14 mouse cellular contexts compared by ENCODE assay signal in the genomic region with DNA sequence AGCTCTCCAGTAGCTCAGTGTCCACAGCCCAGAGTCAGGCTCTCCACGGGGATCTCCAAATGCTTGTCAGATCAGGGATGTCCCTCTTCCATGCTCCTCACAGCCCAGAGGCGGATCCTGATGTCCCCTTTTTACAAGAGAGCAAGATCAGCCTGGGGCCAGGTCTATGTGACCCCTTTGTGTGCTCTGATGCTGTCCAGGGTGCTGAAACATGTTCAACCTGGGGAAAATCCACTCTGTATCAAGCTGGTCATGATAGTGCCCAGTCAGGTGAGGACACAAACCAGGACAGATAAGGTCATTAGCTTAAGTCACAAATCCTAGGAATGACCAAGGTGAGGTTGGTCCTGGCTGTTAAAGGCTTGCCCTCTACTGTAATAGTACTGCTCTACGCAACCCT. TPM values are rescaled to one million over a fixed set of nuclear protein-coding genes. Genes with fewer than 3 reads are reported as not detected.
A peak's percentile ranks its signal among the peaks of the same experiment; 100 is the strongest.
DNase-seq lines count a peak whose midpoint lies in the region; ATAC-seq and TF ChIP-seq lines count a peak whose summit lies in the region.
"Had no signal": no experiment of that assay in that cellular context is flagged by ENCODE, and none has a peak within 500 bp of the region (broad histone marks: within the 10 kb centered on the region; RNA-seq: fewer than 3 reads in every experiment).

No protein-coding gene starts in this region.

- no peak overlapping the region for H3K4me3 ChIP-seq in intestine, embryonic 14.5 days (ENCODE audit: low read depth, low read length)
- H3K4me3 ChIP-seq in intestine, postnatal 0 days (ENCODE audit: low read depth, low read length), result no peak overlapping the region
- H3K4me3 ChIP-seq: liver, embryonic 15.5 days; stomach, embryonic 15.5 days had no signal

- no peak overlapping the region for H3K4me2 ChIP-seq in intestine, embryonic 14.5 days (ENCODE audit: low read length)
- no peak overlapping the region for H3K4me2 ChIP-seq in intestine, postnatal 0 days (replicated peaks; ENCODE audit: low read depth)
- H3K4me2 ChIP-seq: liver, embryonic 15.5 days; stomach, embryonic 15.5 days had no signal

- H3K36me3 ChIP-seq in intestine, embryonic 14.5 days (ENCODE audit: control insufficient read depth, insufficient read depth, low read length), result no peaks in the 10 kb centered on the region
- H3K36me3 ChIP-seq in intestine, postnatal 0 days (ENCODE audit: control insufficient read depth, insufficient read depth), result no peaks in the 10 kb centered on the region; the same call in 1 of the 2 replicates
- H3K36me3 ChIP-seq: liver, embryonic 15.5 days; stomach, embryonic 15.5 days had no signal

- DNase-seq in intestine, embryonic 14.5 days (ENCODE audit: low spot score), result peak; percentile 77
- peak; percentile 7 for DNase-seq in urinary bladder, postnatal 14 days (ENCODE audit: low spot score)
- no peak for DNase-seq in urinary bladder, adult 18-20 months (ENCODE audit: low spot score in 2 of 2)
- DNase-seq in kidney, postnatal 4 days, result peak; percentile 58 to 66
- DNase-seq in frontal cortex, postnatal 25 days (ENCODE audit: low spot score in 2 of 2), result no peak
- no peak for DNase-seq in right cerebral cortex, adult 2 months (ENCODE audit: low spot score in 2 of 2)
- DNase-seq: cerebellum, adult 11 months; gastrocnemius, postnatal 36 days had no signal

- 70% methylated on average over 3 of the region's 3 CpGs for WGBS in intestine, embryonic 14.5 days
- WGBS in intestine, postnatal 0 days, result 63% methylated on average over 3 of the region's 3 CpGs

- no peak overlapping the region for H3K9ac ChIP-seq in intestine, embryonic 14.5 days (ENCODE audit: low read length)
- H3K9ac ChIP-seq in intestine, postnatal 0 days (ENCODE audit: low read depth, low read length), result no peak overlapping the region
- H3K9ac ChIP-seq: liver, embryonic 15.5 days; stomach, embryonic 15.5 days had no signal

- no peaks in the 10 kb centered on the region for H3K27me3 ChIP-seq in intestine, embryonic 14.5 days (replicated peaks; ENCODE audit: control insufficient read depth, insufficient read depth, low read length)
- no peaks in the 10 kb centered on the region for H3K27me3 ChIP-seq in intestine, postnatal 0 days (replicated peaks; ENCODE audit: control insufficient read depth, insufficient read depth, low read length)
- H3K27me3 ChIP-seq: liver, embryonic 15.5 days; Patski; stomach, embryonic 15.5 days had no signal

- H3K4me1 ChIP-seq in intestine, embryonic 14.5 days (replicated peaks; ENCODE audit: control insufficient read depth, insufficient read depth, low read length), result no peaks in the 10 kb centered on the region; the same call in 1 of the 2 replicates
- H3K4me1 ChIP-seq in intestine, postnatal 0 days (replicated peaks; ENCODE audit: control insufficient read depth, insufficient read depth, low read length), result no peaks in the 10 kb centered on the region
- H3K4me1 ChIP-seq: liver, embryonic 15.5 days; stomach, embryonic 15.5 days had no signal

- H3K27ac ChIP-seq in intestine, embryonic 14.5 days (ENCODE audit: low read depth), result no peak overlapping the region
- no peak overlapping the region for H3K27ac ChIP-seq in intestine, postnatal 0 days (ENCODE audit: low read depth, low read length)
- H3K27ac ChIP-seq: liver, embryonic 15.5 days; stomach, embryonic 15.5 days had no signal

- no peak for TF ChIP-seq CTCF in intestine, postnatal 0 days (IDR thresholded peaks at IDR 0.05; ENCODE audit: low read depth)

- ATAC-seq in intestine, embryonic 14.5 days (replicated peaks; ENCODE audit: low FRiP score, low TSS enrichment, low read depth), result no peak
- ATAC-seq in intestine, postnatal 0 days, result no peak
- no peak for ATAC-seq in CD4-positive, CD25-positive, alpha-beta regulatory T cell, adult 4 months
- ATAC-seq: intestine, embryonic 16.5 days; Patski had no signal

- no peaks in the 10 kb centered on the region for H3K9me3 ChIP-seq in intestine, embryonic 14.5 days (ENCODE audit: control insufficient read depth, low read length)
- H3K9me3 ChIP-seq in intestine, postnatal 0 days (ENCODE audit: control insufficient read depth), result no peaks in the 10 kb centered on the region
- H3K9me3 ChIP-seq: liver, embryonic 15.5 days; stomach, embryonic 15.5 days had no signal

RNA-seq across cellular contexts. Expression of a gene that starts 48.0 kb away (rescaled TPM):
- polyA plus RNA-seq in intestine, embryonic 14.5 days (2014; fragmentation: Nextera tagmentation; extraction: Ambion mirVana), result 0.30 and 0.65 TPM in 2 replicates
- polyA plus RNA-seq in intestine, postnatal 0 days (2015; fragmentation: Nextera tagmentation; extraction: Ambion mirVana), result 6.5 and 11.3 TPM in 2 replicates
- not detected for polyA plus RNA-seq in CD4-positive, CD25-positive, alpha-beta regulatory T cell, adult 4 months (2017; shearing (Covaris generic))

RNA-seq across cellular contexts. Expression of a gene that starts 59.8 kb away (rescaled TPM):
- 3.0 and 3.7 TPM in 2 replicates for polyA plus RNA-seq in intestine, embryonic 14.5 days (2014; fragmentation: Nextera tagmentation; extraction: Ambion mirVana)
- 3.0 and 3.3 TPM in 2 replicates for polyA plus RNA-seq in intestine, postnatal 0 days (2015; fragmentation: Nextera tagmentation; extraction: Ambion mirVana)
- polyA plus RNA-seq in CD4-positive, CD25-positive, alpha-beta regulatory T cell, adult 4 months (2017; shearing (Covaris generic)), result not detected

Comparison
In these comparisons a context has a peak if more than half of its experiments do, and no peak if none do; other contexts are left out.
1. DNase-seq: peak in intestine, embryonic 14.5 days (single experiment), urinary bladder, postnatal 14 days (single experiment) and kidney, postnatal 4 days (2 of 2); none in urinary bladder, adult 18-20 months (0 of 2), frontal cortex, postnatal 25 days (0 of 2) and right cerebral cortex, adult 2 months (0 of 2).